Mouse (Mus musculus) ovary, postnatal 10 days (tissue): ENCODE measurements at regions not wholly inside any gene's neighbourhood (a gene's known extent, or its start where the extent isn't known, plus 50 kb on each side); places are given as distances from the start of the nearest gene placed in this dataset.
A peak's percentile ranks its signal among the peaks of the same experiment; 100 is the strongest.

ENCODE experiments used
- DNase-seq: peaks from one replicate; pipeline ENCODE4 v3.0.0; 2022; ENCODE audit warnings: low spot score

DNA sequence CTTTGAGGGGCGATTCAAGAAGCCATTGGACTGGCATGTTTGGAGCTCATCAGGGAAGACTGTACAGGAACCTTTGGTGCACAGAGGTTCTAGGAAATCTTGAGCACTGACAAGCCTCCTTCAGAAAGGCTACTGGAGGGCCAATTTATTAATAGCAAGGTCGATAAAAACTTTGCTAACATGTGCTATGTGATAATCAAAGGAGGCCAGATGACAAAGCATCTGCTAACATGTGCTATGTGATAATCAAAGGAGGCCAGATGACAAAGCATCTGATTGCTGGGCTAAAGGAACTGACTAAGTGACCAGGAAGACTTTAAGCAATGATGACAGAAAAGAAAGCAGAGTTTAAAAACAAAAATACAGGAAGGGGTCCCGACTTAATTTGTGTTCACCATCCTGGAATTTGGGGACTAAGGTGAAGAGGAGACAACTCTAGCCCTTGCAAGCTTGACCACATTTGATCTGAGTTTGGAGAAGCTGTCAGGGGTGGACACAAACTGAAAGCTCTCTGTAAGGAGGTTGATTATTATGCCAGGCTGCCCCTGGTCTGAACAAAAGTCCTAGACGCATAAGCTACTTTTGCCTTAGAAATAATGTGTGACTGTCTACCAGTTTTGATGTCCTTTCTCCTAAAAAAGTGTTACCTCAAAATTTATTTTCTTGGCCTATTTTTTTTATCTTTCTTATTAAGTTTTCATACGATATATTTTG lies 455.5 kb upstream of the Fam92a start:
- DNase-seq = no peak

DNA sequence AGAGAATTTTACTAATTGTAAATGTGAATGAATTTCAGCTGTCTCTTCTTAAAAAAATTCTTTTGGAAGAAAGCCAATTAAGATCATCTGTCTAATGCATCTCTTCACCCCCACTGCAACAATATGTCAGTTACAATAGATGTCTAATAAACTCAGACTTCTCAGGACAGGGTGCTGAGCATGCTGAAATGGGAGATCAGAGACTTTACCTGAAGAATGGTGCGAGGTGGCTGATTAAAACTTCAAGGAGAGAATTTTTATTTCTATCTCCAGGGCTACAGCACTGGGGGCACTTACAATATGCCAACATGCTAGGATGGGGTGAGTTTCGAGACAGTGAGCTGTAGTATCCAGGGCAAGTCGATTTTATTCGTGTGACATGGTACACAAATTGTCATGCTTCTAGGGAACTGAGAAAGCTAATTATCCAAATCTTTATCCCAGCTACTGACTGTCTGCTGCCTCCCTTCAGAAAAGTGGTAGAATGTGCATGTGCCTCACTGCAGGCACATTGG lies 449.0 kb upstream of the Fam92a start:
- DNase-seq = no peak

DNA sequence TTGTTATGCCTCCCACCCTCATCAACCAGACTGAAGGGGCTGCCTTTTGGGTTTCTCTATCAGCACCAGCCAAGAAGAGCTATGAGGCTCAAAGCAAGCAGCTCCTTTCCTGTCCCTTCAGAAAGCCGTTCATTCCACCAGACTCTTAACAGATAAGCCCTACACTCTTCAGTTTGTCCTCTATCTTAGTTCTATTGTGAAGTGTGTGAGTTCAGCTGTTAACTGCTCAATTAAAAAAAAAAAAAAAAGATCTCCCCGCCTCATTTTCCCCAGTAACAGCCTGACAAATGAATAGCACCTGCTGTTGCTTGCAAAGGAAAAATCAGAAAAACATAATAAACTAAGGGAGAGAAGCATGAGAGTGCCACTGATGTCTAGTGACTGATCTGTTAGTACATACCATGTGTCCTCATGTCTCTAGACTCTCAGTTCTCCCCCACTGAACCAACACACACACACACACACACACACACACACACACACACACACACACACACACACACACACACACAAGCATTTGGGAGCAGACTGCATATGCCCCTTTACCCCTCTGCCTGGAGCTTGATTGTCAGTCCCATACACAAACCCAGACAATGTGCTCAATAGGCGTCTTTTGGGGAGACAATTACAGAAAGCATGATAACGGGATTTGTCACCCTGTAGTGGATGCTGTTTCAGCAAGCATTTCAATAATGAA lies 448.4 kb upstream of the Fam92a start:
- DNase-seq = no peak

DNA sequence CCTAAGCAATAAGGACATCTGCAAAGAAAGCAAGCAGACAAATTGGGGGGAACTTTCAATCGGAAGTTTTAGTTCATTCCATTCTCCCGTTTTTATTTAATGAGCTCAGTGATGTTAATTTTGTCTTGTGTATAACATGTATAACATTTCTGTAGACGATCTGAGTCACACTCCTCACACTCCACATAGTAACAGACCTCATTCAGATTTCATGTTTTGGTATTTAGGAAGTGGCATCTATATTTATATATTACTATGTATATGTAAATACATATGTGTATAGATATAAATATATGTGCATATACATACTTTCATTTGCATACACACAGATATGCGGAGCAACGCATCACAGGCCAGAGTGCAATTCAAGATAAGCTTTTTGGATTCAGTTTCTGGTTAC lies 444.9 kb upstream of the Fam92a start:
- no peak for DNase-seq

DNA sequence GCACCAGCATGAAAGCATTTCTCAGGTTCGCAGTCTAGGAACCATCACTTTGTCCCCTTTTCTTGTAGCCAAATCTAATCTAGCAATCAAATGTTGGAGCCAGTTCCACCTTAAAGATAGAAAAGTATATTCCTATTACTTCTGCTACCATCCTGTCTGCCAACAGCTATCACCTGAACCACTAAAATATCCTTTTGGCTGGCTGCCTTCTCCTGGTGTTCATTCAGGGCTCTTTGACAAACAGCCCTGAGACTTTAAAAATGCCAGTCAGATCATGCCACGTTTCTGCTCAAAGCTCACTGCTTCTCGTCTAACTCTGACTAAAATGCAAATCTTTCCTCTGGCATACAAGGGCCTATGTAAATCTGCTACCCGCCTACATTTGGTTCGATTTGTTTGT lies 439.7 kb upstream of the Fam92a start:
- DNase-seq = no peak

DNA sequence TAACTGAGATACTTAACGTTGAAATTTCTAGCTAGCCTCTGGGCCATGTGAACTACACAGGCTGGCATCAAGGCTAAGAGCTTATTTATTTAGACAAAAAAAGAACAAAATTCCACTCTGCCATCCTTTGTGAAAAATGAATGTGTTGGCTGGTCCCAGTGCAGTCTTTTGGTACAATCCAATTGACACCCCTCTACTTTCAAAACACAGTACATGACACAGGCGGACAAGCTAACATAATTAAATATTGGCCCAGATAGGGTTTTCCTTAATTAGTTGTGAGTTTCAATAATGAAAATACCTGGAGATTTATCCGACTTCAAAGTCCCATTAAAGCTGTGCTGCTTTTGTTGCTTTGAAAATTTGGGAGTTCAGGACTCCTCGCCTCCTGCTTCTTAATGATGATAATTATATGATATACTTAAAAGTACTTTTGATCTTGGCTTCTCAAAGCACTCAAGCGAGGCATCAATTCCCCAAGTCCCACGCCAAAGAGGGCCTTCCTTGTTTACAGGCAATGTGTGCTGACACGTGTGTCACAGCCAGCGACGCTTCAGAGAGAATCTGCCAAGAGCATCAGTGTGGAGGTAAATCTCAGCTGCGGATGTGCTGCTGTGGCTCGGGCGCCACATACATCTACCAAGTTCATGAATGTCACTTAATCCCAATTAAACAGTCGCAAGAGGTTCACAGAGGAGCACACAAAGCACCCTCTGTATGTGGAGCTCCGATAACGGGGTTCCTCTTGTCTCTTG lies 429.5 kb upstream of the Fam92a start:
- DNase-seq = no peak

DNA sequence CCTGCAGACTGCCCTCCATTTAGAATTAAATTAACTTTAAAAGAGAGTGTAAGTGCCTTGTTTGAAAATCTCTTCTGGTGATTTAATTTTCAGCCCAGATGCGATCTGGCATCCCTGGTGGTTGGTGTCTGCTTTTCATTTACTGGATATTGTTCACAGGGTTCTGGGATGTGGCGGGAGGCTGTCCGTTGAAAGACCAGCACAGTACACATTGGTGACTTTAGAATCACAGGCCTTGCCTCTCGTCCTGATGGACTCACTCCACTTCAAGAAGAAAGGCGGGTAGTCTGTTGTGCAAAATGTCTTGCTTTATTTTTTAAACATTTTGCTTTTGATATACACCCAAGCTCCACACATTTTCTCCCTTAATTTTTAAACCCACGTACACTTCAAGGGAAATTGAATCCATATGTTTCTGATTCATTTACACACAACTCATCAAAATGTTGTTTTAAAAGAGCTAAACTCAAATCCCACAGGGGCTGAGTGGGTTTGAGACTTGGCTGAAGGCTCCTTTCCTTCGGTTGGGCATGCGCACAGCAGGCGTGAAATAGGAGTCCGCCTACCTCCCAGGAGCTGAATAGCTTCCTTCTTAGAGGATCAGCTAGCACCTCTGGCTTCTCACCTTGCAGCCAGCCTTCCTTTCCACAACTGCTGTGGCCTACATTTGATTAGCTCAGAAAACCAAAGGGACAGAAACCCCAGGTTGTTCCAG lies 424.1 kb upstream of the Fam92a start:
- DNase-seq = no peak

DNA sequence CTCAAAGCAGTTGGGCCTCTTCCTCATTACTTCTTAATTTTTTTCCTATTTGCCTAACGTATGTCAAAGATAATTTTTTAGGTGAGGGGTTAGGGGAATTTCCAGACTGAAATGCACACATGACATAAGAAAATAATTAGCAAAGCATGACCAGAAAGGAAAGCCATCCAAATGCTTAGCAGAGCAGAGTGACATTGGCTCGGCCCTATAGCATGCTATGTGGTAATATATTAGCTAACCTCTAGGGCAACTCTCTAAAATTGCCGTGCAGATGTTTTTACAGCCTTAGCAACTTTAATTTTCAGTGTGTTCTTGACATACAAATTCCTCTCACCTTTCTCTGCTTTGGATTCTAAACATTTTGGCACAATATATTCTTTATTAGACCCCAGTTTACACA lies 421.2 kb upstream of the Fam92a start:
- no peak for DNase-seq

DNA sequence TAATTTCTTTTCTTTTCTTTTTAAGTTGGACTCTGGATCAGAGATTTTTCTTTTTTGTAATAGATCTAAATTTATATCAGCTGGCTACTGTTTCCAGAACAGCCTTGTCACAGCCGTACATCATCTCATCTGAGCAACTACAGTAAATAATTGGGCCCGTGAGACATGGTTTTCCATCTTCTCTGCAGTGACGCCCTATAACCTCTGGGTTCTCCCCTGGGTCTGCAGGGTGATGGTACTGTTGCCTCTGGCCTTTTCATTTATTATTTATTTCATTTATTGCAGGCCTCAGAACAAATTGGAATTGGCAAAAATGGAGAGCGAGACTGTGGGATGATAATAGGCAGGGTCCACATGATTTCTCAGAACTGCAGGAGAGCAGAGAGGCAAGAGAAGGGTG lies 406.3 kb upstream of the Fam92a start:
- no peak for DNase-seq

DNA sequence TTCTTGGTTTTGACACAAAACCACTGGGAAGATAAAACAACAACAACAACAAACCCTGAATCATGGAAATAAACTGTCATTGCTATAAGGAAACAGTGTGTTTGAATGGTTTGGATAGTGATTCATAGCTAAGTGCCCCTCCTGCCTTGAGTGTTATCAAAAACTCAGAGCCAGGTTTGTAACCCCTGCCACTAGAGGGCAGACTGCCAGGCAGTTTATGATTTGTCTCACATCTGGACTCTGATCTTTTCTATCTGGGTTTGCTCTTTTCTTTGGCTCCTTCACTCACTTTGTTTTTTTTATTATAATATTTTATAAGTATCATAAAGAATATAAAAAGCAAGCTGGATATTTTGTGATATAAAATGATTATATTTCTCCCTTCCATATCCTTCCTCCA lies 400.1 kb upstream of the Fam92a start:
- no peak for DNase-seq

DNA sequence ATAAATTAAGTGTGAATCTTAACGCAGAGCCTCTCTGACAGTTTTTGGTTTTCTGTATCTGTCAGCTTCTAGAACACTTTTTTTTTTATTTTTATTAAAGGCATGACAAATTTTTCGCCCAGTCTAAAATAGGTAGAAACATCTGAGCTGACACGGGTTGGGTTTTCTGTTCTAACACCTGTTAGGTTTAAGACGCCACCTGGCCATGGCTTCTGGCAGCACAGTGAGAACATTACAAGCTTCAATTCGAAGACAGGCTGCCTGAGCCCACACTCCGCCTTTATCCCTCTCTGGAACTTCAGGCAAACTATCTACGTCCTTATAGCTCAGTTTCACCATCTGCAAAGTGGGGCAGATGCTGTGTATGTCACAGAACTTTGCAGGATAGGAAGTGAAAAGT lies 398.9 kb upstream of the Fam92a start:
- DNase-seq = no peak

DNA sequence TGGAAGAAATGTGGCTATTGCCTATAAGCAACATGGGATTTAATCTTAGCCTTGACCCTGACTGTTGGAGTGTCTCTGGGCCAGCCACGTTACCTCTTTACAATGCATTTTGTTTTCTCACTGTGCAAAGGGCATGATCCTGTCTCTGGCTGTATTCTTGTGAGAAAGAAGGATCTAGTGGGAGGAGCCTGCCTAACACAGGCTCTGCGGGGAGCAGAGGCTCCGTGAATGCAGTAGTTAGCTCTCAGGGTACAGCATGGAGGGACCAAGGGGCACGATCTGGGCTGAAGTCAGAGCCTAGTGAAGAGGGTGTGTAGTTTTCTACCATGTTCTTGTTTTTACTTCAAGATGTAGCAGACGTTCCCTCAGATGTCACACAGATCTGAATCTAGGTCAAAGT lies 395.8 kb upstream of the Fam92a start:
- no peak for DNase-seq

DNA sequence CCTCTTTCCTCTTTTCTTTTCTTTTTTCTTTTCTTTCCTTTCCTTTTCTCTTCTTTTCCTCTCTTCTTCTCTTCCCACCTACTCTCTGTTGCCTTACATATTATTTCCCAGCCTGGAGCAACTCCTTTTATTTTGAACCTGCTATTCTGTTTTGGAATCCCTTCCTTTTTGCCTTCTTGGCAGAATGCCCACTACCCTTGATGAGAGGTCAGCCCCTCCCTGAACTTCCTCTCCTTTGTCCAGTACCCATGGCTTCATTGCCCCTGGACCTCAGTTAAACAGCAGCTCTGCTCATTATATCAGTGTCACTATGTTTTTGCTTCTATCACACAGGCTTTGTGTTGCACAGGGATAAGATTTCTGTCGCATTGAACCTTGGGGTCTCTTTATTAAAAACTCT lies 391.2 kb upstream of the Fam92a start:
- DNase-seq = no peak

DNA sequence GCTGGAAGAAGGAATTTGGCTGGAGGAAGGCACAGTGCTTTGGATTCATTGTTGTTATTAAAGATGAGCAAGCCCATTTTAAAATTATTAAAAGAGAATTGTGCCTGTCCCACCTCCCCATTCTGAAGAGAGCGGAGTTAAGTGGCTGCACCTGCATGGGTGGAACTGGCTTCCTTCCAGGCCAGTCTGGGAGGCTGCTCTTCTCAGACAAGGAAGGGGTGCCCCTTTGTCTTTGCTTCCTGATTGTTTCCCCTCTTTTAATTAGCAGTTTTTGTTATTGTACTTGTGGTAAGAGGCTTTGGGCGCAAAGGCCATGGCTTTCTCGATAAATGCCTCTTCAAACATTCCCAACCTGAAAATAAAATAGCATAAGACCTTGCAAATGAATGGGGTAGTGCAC lies 388.7 kb upstream of the Fam92a start:
- no peak for DNase-seq

DNA sequence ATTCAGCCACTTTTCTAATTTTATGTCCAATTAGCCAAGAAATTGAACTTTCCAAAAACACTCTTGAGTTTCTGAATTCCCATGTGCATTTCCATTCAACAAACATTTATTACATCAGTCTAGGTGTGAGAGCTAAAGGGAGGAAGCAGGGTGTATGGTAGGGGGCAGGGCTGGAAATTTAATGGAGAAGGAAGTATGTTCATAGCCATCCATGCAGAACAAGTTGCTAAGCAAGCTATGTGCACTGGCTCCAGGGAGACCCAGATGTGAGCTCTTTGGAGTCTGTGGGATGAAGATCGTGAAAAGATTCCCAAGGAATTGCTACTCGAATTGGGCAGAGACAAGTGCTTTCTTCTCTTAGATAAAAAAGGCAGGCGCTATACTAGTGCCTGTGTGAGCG lies 388.2 kb upstream of the Fam92a start:
- DNase-seq = no peak

DNA sequence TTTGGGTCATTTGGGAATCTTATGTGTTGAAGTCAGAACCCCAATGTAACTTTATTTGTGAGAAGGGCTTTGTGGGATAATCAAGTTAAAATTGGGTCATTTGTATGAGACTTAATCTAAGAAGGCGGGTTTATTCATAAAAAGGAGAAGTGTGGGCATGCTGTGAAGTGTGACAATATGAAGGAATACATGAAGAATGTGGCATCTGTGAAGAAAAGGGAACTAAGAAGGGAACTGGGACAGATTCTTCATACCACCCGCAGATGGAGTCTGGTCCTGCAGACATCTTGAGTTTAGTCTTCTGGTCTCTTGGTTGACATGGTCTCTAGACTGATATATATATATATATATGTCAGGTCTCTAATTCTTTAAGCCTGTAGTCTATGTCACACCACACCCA lies 385.3 kb upstream of the Fam92a start:
- DNase-seq = no peak

DNA sequence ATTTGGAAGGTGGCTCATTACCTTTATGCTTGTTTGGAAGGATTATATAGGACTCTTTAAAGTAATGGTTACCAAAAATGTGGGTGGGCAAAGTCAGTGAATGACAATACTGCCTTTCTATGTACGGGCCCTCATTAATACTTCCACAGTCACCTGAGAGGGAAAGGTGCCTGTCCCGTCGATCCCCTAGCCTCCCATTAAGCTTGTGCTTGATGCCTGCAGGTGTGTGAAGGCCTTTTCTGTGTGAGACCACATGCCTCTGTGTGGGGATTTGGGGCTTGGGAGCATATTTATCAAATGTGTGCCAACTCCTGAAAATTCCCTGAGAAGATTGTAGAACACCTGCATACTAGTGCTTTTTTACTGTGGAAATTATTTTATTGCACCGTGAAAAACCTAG lies 377.4 kb upstream of the Fam92a start:
- no peak for DNase-seq

DNA sequence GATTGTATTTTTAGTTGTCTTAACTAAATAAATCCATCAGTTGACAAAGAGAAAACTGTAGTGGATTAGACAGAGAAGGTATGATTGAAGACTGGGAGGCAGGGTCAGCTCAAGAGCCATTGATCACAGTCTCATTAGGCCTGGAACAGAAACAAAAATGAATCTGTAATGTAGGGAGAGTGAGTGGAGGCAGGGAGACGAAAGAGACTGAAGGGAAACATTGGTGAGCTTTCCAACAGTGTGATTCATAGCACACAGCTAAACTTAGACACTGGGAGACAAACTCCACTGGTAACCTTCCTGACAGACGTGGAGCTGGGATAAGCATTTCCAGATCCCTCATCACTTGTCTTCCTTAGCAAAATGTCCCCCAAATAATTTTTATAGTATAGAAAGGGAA lies 372.1 kb upstream of the Fam92a start:
- no peak for DNase-seq

DNA sequence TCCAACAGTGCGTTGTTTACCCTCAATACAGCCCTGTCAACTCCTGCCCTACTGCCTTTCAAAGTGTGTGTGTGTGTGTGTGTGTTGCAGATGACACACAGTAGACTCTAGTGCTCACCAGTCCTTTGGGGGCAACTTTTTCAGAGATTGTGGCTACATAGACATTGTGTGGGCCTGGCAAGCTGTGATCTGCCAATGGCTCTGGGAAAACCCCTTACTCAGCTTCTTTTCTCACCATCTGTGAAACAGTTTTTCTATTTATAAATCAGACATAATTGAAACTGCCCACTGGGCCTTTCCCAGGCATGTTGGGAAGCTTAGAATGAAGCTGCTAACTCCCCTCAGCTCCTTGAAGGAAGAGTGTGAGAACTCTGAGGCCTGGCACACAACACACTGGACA lies 369.7 kb upstream of the Fam92a start:
- DNase-seq = no peak

DNA sequence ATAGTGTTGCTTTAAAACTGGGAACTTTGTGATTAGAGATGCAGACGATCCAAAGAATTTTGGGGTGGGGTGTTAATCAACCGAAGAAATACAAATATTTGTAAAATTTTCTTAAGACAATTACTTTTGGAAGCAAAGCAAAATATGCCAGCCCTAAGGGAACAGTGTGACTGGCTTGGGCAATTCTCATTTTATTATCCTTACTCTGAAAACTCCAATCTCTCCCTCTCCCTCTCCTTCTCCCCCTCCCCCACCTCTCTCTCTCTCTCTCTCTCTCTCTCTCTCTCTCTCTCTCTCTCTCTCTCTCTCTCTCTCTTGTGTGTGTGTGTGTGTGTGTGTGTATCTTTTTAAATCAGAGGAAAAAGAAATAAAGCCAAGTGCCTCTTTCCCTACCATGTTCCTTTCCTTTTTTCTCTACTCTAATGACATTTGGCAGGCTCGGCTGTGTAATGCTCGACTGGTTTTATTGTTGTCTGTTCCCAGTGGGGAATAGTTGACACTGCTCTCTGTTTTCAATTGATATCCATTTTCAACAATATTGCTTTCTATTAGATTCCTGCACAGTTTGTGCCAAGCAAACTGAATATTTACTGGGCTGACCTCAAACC lies 367.5 kb upstream of the Fam92a start:
- no peak for DNase-seq

DNA sequence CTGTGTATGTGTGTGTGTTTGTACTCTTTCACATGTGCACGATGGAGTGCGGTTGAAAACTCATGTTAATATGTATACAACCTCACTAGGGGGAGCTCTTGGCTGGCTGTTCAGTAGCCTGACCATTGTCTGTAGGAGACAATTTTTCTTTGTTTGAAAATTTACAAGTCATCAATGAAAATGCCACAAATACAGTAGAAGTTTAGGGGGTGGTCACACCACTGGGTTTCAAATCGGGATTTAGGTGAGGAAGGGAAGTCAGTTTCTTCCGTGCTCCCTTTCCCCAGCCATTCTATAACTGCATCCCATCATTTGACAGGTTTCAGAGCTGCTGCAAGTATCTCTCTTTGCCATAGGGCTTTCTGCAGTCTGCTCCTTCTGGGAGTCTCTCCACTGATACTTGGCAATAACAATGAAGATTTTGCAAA lies 366.9 kb upstream of the Fam92a start:
- peak; percentile 2 for DNase-seq

DNA sequence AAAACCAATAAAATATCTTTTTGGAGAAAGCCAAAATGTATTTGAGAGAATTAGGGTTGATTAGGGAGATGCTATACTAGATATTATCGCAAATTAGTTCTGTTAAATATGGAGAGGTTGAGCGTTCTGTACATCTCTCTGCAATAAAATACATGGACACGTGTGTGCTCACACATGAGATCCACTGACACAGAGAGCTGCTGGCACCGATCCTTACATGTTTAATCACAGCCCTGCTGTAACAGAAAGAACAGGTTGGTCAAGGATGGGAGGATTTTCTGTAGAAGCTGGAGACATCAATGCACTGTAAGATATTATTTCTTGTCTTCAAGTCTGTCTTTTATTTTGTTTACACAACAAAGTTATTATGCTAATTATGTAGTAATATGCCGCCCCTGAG lies 366.2 kb upstream of the Fam92a start:
- DNase-seq = no peak
